Mouse (Mus musculus) midbrain, embryonic 11.5 days (tissue): ENCODE results near the gene Snap25. TPM values are rescaled to one million over a fixed set of nuclear protein-coding genes. Genes with fewer than 3 reads are reported as not detected.

Source experiments
- ATAC-seq: fragments of 200-750 bp; cut with Nextera tagmentation; 2 replicates; pipeline ENCODE4 v1.8.0; 2017; ENCODE audit warnings: moderate TSS enrichment, moderate library complexity; ENCODE audit not compliant: low FRiP score
- DNase-seq: peaks from one replicate; pipeline ENCODE4 v3.0.0; 2015; ENCODE audit warnings: low spot score; ENCODE audit errors: missing footprints
- H3K27ac ChIP-seq: fragments of 300-500 bp; sonication (generic); 2 replicates; pipeline ENCODE4 v1.5.1; 2014; ENCODE audit warnings: low read depth, low read length
- H3K27me3 ChIP-seq: fragments of 300-500 bp; sonication (generic); 2 replicates; pipeline ENCODE4 v1.6.1; 2014; ENCODE audit warnings: mild to moderate bottlenecking, low read length, moderate library complexity, mixed read lengths; ENCODE audit not compliant: control insufficient read depth, insufficient read depth
- H3K36me3 ChIP-seq: fragments of 300-500 bp; sonication (generic); 2 replicates; pipeline ENCODE4 v1.6.1; 2014; ENCODE audit warnings: mild to moderate bottlenecking, low read length, moderate library complexity, mixed read lengths; ENCODE audit not compliant: control insufficient read depth, insufficient read depth
- H3K4me1 ChIP-seq: fragments of 300-500 bp; sonication (generic); 2 replicates; pipeline ENCODE4 v1.6.1; 2014; ENCODE audit warnings: low read length; ENCODE audit not compliant: control insufficient read depth, insufficient read depth
- H3K4me2 ChIP-seq: fragments of 300-500 bp; sonication (generic); 2 replicates; pipeline ENCODE4 v1.6.1; 2014; ENCODE audit warnings: mild to moderate bottlenecking, moderate library complexity
- H3K4me3 ChIP-seq: fragments of 300-500 bp; sonication (generic); 2 replicates; pipeline ENCODE4 v1.5.1; 2014; ENCODE audit warnings: low read depth, low read length
- H3K9ac ChIP-seq: fragments of 300-500 bp; sonication (generic); 2 replicates; pipeline ENCODE4 v1.6.1; 2014; ENCODE audit warnings: low read length
- H3K9me3 ChIP-seq: fragments of 300-500 bp; sonication (generic); 2 replicates; pipeline ENCODE4 v1.6.1; 2016; ENCODE audit warnings: low read length; ENCODE audit not compliant: control insufficient read depth
- WGBS: fragments of 180-500 bp; shearing (Covaris S2); extraction: QIAGEN DNeasy Blood & Tissue Kit; methylation state at CpG from one replicate; pipeline ENCODE4 v1.1.7; 2014; 5-methylcytosine and 5-hydroxymethylcytosine counted together
- polyA plus RNA-seq: library from polyadenylated mRNA; unstranded; fragments of >200 nt; fragmentation: Nextera tagmentation; extraction: Ambion mirVana; gene quantifications from 2 replicates; pipeline ENCODE4 v1.2.1, GENCODE M21; 2014

Snap25 gene
- polyA plus RNA-seq, 1 experiment from 2014 or later: 28.3 TPM

DNA sequence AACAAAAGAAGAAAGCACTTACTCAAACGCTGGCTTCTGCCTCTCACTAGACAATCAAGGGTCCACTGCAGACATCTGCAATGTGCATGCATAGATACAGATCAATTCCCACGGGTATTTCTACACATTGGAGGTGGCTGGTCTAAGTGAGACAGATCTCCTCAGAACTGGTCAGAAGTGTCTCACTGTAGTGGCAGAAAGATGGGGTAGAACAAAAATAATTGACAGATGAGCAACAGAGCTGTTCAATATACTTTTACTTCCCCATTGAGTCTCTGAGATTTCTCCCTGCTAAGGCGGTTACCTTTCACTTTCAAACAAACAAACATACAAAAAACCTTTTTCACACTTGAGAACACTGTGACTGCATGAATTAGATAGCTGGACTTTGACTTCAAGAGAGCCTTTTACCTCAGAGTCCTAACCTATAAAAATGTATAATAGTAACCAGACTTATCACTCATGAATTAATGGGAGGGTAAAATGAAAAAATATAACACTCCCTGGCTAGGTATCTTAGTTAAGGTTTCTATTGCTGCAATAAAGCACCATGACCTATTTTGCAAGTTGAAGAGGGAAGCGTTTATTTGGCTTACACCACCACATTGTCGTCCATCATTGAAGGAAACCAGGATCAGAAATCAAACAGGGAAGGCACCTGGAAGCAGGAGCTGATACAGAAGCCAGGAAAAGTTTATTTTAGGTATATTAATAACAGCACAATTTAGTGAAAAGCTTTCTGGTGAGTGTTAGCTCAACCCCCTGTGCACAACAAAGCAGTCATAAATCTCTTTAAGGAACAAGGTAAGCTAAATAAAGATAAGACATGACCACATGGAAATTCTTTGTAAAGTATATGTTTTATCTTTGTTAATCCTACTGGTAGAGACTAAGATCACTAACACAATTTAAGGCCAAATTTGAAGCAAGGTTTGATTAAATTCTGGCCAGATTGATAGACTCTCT, 110.8 kb downstream of the Snap25 start:
- 69% methylated on average over 5 of the region's 5 CpGs for WGBS
- Histone ChIP-seq H3K36me3 (no peaks in the 10 kb centered on the region), H3K4me3 (no peak overlapping the region), H3K9ac (no peak overlapping the region), H3K27ac (no peak overlapping the region), H3K27me3 (no peaks in the 10 kb centered on the region), H3K9me3 (no peaks in the 10 kb centered on the region), H3K4me1 (no peaks in the 10 kb centered on the region), H3K4me2 (no peak overlapping the region)
- ATAC-seq (no peak), DNase-seq (peak; percentile 75)

DNA sequence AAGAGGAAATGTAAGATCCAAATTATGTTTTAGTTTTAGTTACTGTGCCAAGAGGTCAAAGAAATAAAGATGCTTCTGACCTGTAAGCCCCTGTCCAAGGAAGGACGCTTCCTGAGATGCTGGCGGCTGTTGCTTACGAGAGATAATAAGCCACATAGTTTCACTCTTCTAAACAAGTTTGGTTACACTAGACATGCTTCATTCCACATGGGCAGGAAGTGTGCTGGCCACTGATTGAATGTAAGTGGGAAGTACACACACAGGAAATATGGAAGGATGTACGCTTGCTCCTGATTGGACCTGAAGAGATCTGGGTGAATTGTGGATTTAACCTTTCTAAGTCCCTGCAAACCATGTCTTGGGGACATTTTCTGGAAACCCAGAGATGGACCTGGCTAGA, 114.4 kb downstream of the Snap25 start:
- H3K27ac ChIP-seq: no peak overlapping the region
- no peak for DNase-seq
- 86% methylated on average over 4 of the region's 4 CpGs for WGBS
- H3K9me3 ChIP-seq: no peaks in the 10 kb centered on the region
- no peaks in the 10 kb centered on the region for H3K4me1 ChIP-seq
- H3K9ac ChIP-seq: no peak overlapping the region
- H3K4me3 ChIP-seq: no peak overlapping the region
- H3K27me3 ChIP-seq: no peaks in the 10 kb centered on the region
- H3K4me2 ChIP-seq: no peak overlapping the region
- no peak for ATAC-seq
- no peaks in the 10 kb centered on the region for H3K36me3 ChIP-seq

Other genes starting within 250 kb of the Snap25 start
- 0.52 and 0.63 TPM in 2 replicates for gene Ankef1, start 211.5 kb upstream of the Snap25 start, polyA plus RNA-seq
- 14.0 and 17.3 TPM in 2 replicates for gene AL731706.2, start 172.2 kb downstream of the Snap25 start, polyA plus RNA-seq
- 9.6 and 9.9 TPM in 2 replicates for gene Slx4ip, start 177.8 kb downstream of the Snap25 start, polyA plus RNA-seq
- 23.4 and 32.1 TPM in 2 replicates for gene AL731706.1, start 177.9 kb downstream of the Snap25 start, polyA plus RNA-seq
- gene Mkks, start 177.9 kb downstream of the Snap25 start, polyA plus RNA-seq: 14.1 and 18.5 TPM in 2 replicates